Mouse (Mus musculus): ENCODE measurements around the gene Muc3a.

GRCm38 (mm10) chr5:137193279-137193952 lies 18.8 kb downstream of the Muc3a start:
- TF ChIP-seq CTCF (IDR thresholded peaks at IDR 0.05; ENCODE audit: control insufficient read depth, insufficient read depth, low read length) (no peak), POLR2A (IDR thresholded peaks at IDR 0.05; ENCODE audit: borderline replicate concordance, control insufficient read depth, low read depth, low read length) (no peak)
